Mouse (Mus musculus) lung, adult 2 months (tissue): ENCODE measurements around the gene Tdrd3.

Experiments used
- CTCF ChIP-seq: fragments of 200-500 bp; IDR thresholded peaks from 2 replicates; pipeline ENCODE4 v1.5.1; 2011; ENCODE audit warnings: mild to moderate bottlenecking, low read length, control low read depth; ENCODE audit not compliant: insufficient read depth
- POLR2A ChIP-seq: fragments of 200-500 bp; IDR thresholded peaks from 2 replicates; pipeline ENCODE4 v1.6.1; 2011; ENCODE audit warnings: low read depth, mild to moderate bottlenecking, control low read depth, low read length, borderline replicate concordance; ENCODE audit errors: extremely low read depth

- TF ChIP-seq POLR2A = no peak
- TF ChIP-seq CTCF = no peak
These were observed 153.0 kb downstream of the Tdrd3 start for GRCm38 (mm10) chr14:87569471-87569870.
